Mouse (Mus musculus) heart, adult 11 months (tissue): ENCODE measurements around the gene Hspa8.
"Not testable (repeated sequence)": the region's sequence is repeated elsewhere in the genome, so short reads cannot be mapped to it uniquely, and the experiment has no call there.

ENCODE experiments used
- DNase-seq: peaks from one replicate; pipeline ENCODE4 v3.0.0; 2022

Gene Hspa8

DNA sequence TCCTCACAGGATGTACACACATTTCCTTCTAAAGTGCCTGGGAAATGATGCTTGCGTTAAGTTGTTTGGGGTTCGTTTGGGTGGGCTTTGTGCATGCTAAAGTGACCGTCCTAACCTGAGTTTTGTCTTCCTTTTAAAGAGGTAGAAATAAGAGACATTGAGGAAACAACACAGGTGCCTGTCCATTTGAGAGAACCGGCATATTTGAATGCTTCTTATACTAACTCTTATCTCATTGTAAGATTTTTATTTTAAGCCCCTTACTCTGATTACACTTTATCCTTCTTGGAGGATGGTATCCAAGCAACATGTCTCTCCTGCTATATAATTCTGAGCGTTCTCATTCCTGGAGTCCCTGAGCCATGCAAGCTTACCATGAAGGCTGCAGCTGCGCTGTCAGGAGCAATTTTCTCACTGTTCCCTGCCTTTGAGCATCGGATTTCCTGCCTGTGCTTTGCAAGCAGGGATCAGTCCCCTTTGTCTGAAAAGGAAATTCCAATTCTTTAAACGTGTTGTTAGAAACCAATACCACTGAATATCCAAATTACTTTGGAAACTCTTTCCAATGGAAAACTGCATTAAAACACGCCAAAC is 16.3 kb upstream of the Hspa8 start:
- DNase-seq = peak; percentile 94

DNA sequence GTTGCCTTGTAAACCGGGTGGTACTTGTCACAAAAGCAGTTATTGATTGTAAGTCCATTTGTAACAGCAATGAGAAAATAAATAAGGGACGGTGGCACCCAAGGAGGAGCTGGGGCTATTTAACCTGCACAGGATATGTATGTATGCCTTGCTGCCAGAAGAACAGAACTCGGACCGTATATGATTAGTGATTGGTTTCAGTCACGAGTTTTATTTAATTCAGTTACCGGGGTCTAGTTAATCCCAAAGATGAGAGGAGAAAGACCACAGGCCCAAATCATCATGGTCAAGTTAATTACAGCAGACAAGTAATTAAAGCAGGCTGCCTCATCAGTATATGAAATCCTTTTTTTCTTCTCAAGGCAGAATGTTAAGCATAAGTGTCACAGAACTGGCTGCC is 15.3 kb upstream of the Hspa8 start:
- peak; percentile 75 for DNase-seq

DNA sequence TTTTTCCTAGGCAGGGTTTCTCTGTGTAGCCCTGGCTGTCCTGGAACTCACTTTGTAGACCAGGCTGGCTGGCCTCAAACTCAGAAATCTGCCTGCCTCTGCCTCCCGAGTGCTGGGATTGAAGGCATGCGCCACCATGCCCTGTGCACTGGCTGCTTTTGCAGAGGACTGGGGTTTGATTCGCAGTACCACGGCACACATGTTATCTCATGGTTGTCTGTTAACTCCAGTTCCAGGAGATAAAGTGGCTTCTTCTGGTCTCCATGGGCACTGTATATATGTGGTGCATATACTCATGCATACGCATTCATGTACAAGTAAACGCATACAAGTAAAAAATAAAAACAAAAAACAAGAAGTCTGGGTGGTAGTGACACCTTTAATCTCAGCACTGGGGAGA is 14.0 kb upstream of the Hspa8 start:
- DNase-seq = peak; percentile 64

DNA sequence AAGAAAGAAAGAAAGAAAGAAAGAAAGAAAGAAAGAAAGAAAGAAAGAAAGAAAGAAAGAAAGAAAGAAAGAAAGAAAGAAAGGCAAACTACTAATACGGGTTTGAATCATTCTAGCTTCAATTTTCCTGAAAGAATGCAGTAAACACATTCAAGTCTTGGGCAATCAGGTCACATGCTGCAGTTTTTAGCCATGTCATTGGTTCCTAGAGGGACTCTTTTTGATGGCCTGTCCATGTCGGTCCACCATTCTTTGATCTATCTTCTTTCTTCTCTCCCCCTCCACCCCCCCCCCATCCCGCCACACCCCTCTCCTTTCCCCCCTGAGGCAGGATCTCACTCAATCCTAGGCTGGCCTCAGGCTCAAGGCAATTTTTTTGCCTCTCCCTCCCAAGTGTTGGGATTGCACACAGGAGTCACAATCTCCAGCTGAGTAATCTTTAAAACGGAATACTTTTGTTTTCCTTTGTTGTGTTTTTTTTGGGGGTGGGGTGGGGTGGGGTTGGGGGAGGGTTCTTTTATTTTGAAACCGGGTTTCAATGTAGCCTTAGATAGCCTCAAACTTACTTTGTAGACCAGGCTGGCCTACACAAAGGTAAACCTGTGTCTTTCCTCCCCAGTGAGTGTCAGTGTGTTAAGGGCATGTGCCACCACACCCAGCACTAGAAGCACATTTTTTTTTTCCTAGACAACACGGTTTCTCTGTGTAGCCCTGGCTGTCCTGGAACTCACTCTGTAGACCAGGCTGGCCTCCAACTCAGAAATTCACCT is 8.7 kb upstream of the Hspa8 start:
- DNase-seq = no peak

DNA sequence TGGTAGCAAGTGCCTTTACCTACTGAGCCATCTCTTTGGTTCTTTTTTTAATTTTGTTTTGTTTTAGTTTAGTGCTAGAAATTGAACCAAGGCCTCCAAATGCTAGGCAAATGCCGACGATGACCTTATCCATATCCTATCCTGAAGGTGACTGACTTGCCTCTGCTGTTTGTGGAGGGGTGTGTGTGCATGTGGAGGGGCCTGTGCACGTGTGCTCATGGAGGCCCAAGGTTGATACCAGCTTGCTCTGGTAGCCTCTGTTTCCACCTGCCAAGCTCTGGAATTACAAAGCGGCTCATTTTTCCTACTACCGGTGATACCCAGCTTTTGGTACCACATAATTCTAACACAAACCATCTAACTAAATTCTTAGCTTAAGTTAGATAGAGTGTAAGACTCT is 7.2 kb upstream of the Hspa8 start:
- DNase-seq = no peak

DNA sequence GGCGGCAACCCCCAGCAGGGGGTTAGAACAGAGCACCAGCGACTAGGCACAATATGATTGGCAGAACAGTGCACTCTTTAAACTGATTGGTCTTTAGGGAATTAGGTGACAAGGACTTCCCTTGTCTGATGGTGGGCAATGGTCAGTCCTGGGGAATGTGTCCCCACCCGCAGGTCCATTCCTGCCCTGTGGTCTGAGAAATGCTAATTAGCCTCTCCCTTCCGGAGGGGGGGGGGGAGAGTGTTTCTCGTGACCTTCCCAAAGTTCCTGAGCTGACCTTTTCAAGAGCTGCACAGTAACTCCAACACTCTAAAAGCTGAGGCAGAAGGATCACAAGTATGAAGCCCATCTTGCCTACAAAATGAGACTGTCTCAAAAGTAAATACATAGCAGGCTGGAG is 6.5 kb upstream of the Hspa8 start:
- DNase-seq = no peak

DNA sequence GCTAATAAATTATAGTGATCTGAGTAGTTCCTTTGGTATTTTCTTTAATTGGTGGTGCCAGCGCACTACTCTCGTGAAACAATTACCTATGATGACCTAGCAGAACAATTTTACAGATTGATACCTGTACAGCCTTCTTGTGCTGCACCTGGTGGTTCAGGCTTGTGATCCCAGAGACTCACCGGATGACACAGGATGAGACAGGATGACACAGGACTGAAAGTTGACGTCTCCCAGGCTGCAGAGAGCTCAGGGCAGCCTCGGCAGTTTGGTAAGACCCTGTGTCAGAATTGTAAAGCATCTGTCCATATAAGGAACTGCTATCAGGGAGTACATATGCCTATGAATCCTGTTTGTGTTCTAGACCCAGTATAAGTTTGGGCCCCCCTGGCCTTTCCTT is 5.9 kb upstream of the Hspa8 start:
- no peak for DNase-seq

DNA sequence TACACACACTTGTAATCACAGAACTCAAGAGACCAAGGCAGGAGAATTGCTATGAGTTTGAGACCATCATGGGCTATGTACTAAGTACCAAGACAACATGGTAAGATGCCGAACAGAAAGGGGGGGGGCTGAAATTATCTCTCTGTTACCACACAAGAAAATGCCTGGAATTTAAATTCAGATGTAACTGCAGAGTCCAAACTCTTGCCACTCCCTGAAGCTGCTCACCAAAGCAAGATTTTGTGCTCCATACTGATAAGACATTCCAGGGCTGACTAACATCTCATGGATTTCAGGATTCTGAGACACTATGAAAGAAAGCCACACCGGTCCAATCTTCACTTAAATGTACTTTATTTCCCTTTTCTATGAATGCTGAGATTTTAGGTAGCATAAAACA is 5.2 kb upstream of the Hspa8 start:
- no peak for DNase-seq

DNA sequence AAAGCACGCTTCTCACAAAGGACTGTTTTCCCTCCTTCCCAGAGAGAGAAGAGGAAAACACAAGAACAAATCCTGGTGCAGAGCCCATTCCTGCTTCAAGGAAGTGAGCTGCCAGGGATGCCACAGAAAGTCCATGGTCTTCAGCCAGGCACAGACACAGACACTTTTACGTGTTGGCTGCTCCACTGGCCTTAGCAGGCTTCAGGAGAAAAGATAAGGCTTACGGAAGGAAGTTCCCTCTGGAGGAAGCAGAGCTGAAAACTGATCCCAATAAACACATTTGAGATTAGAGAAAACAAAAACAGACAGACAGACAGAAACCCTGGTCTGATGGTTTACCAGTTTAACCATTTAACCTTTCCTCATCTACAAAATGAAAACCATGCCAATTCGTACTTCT is 4.7 kb upstream of the Hspa8 start:
- DNase-seq = no peak

DNA sequence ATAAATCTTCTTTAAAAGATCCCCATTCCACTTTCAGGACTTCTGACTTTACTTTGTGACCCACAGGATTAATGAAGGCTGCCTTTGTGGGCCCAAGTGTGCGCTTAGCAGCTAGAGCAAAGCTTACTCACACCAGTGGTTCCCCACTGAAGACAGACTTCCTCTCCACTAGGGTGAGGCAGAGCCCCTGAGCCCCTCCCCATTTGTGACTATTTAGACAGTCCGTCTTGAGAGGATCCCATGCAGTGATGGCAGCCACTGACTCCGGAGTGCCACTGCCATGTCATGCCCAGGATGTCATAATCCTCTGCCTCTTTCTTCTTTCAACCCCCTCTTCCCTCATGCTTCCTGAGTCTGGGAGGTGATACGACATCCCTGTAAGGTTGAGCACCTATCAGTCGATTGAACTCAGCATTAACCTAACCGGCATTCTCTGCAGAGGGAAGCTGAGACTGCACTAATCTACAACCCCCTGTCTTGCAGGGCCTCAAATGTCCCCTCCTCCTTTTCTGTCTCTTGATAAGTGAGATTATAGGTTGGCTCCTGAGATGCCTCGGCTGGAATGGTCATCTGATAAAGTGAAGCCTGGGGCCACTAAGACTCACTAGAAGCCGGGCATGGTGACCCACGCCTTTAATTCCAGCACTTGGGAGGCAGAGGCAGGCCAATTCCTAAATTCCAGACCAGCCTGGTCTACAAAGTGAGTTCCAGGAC is 2.4 kb upstream of the Hspa8 start:
- peak; percentile 90 for DNase-seq

DNA sequence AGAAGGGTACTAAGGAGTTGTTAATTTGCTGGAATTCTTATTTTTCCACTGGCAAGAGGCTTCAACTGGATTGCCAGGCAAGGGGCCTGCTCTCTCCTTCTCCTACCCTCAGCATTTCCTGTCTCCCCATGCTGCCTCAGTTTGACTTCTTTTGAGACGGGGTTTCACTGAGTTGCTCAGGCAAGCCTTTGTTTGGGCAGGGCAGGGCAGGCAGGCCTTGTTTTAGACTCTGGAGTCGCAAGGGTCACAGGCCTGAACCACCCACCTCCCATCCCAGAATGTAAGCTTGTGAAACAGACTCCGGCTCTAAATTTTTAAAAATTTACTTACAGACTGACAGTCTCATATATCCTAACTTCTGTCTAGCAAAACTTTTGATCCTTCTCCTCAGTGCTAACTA is 1.7 kb upstream of the Hspa8 start:
- DNase-seq = peak; percentile 92

DNA sequence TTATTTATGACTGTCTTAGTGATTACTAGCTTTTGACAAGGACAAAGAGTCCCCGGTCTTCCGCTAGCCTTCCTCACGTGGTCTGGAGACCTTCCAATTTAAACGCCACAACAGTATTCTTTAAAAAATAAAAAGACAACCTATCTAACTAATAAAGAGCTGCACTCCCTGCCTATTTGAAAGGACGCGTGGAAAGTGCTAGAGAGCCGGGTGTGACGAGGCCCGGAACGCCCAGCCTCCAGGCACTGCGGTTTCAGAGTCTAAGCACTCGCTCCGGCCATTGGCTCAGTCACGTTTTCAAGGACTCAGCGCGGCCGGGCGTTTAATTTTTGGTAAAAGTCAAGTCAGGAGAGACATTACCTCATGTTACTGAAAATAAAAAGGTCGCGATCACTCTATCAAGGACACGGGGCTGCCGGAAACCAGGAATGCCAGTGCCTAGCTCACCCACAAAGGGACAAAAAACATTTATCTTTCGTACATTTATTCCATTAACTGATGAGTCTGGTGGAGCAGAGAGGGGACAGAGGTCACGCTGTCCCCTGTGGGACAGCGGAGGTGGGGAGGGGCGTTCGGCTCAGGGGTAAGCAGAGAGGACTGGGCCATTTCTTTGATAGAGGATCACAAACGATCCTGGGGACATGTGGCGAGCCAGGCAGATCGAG is 815 bp upstream of the Hspa8 start:
- peak; percentile 99 for DNase-seq

DNA sequence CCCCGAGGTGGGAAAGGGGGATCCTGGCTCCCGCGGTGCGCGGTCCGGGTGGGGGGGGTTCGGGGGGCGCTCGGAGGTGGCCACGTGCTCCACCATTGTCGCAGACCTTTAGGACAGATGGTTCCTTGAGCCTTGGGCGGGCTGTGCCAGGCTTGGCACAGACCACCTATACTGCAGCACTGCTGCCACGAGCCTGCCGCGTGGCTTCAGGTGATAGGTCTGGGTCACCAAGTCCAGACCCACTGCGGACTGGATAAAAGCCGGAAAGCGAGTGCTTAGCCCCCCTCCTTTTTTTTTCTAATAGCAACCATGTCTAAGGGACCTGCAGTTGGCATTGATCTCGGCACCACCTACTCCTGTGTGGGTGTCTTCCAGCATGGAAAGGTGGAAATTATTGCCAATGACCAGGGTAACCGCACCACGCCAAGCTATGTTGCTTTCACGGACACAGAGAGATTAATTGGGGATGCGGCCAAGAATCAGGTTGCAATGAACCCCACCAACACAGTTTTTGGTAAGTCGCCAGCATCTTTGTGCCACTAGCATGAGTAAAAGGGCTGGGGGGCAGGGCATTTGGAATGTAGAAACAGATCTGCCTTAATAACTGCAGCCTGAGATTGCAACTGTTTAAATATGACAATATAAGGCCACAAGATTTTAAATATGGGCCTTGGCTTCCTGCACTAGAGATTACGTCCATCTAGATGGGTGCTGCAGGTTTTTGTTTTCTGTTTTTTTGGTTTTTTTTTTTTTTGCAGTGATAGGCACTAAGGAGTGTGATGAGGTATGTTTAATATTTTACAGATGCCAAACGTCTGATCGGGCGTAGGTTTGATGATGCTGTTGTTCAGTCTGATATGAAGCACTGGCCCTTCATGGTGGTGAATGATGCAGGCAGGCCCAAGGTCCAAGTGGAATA is 1.1 kb downstream of the Hspa8 start:
- DNase-seq = peak; percentile 97

DNA sequence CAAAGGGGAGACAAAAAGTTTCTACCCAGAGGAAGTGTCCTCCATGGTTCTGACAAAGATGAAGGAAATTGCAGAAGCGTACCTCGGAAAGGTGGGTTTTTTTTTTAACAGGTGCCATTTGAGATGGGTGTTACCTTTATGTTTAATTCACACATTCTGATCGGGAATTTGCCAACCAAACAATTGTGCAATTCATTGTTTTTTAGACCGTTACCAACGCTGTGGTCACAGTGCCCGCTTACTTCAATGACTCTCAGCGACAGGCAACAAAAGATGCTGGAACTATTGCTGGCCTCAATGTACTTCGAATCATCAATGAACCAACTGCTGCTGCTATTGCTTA is 1.7 kb downstream of the Hspa8 start:
- not testable (repeated sequence) for DNase-seq

DNA sequence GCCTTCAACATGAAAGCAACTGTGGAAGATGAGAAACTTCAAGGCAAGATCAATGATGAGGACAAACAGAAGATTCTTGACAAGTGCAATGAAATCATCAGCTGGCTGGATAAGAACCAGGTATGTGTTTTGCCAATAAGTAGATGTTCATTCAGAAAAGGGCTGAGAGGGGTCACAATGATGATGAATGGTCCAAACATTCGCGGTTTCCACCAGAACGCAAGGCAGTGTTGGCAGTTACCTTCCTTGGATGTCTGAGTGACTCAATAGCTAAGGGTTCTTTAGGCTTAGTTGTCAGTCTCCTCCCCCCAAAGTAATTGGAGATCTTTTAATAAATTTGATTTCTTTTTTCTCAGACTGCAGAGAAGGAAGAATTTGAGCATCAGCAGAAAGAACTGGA is 3.8 kb downstream of the Hspa8 start:
- DNase-seq = not testable (repeated sequence)

DNA sequence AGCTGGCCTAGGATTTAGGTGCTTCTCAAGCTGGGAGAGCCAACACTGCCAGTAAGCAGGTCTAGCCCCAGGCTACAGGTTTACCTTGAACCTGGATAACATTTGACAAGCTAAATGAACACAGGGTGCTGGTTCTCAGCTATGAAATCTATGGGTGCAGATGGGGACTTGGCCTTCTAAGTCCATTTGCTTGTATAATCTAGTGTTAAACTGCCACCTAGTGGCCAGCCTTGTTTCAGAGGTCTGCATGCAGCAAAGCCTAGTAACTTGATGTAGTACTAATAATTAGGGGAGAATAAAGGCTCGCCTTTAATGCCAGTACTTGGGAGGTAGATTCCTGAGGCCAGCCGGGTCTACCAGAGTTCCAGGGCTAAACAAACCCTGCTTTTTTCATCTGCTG is 4.5 kb downstream of the Hspa8 start:
- peak; percentile 95 for DNase-seq

DNA sequence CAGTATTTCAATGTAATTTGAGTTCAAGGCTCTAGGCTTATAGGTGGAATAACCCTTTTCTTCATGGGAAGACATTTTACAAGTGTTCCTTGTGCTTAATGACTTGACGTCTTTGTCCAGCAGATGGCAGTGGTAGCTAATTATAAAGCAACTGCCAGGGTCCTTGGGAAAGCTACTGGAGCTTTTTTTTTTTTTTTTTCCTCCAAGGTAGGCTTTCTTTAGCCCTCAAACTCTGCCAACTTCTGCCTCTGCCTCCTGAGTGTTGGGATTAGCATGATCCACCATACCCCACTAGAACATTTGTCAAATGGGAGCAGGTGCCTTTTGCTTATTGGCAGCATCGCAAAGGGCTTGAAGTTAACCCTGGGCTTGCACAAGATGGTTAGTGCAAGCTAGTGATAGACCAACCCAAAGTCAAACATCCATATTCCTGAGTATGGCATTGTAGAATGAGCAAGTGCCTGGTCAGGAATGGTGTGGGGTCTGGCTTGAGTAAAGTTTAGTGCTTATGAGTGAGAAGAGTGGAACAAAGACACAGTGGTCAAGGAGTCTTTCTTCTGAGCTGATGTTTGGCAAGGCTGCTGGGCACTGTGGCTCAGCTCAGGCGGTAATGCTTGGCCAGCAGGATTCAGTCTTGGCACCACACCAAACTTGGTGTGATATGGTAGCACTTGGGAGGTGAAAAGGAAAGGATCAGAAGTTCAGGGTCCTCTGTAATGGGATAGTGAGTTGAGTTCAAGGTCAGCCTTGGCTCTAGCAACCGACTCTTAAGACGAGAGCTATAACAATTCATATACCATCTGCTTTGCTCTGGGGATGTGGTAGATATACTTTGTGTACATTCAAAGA is 5.9 kb downstream of the Hspa8 start:
- DNase-seq = no peak

DNA sequence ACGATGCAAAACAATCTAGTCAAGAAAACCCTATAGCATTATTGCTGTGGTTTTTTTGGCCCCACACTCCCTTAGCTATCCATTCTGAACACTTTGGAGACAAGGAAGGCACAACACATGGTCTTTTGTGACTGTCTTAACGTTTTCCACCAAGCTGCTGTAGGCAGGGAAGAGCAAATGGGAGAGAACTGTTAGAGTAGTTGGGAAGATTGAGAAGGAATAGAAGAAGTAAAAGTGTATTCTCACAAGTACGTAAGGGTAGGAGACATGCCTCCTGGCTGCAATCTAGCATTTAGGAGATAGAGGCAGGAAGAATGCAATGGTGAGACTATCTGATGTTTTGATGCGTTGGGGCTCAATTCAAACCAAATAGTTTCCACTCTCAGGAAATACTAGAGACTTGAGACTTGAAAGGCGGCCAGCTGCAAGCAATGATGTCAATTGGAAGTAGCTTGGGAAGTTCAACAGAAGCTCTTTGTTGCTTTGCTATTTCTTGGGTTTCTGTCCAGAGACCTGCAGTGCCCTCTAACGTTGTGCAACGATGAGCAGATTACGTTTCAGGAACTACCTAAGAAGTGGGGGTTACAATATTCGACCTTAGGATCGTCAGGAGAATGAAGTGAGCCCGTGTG is 6.6 kb downstream of the Hspa8 start:
- peak; percentile 95 for DNase-seq

DNA sequence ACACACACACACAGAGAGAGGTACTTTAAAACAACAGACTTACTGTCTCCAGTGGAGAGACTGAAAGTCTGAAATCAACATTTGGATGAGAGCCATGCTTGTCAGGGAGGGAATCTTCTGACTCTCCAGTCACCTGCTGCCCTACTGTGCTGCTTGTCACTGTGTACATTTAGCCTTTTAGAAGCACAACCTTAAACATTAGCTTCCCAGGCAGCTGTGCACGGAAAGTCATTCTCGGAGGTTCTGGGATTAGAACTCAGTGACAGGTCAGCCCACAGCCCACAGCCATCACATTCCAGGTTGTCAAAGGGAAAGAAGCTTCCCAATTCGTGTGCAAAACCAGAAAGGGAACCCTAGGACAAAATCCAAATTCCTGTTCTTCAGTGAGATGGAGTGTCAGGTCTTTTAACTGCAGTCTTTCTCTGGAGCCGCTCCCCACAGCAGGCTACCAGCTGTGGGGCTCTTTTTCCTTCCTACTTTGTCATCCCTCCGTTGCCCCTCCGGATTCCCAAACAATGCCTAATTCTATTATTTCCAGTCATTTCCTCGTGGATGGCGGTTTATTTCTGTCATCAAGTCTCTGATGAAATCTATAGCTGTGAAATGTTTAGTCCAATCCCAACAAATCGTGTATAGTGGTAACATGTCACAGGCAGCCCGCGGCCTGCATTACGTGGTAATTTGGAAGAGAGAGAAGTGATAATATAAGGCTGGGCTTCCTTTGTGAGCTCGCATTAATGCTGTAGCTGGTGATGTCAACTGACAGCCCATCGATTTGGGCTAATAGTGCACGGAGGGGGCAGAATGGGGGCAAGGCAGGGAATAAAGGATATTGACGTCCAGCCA is 7.5 kb downstream of the Hspa8 start:
- peak; percentile 90 for DNase-seq

DNA sequence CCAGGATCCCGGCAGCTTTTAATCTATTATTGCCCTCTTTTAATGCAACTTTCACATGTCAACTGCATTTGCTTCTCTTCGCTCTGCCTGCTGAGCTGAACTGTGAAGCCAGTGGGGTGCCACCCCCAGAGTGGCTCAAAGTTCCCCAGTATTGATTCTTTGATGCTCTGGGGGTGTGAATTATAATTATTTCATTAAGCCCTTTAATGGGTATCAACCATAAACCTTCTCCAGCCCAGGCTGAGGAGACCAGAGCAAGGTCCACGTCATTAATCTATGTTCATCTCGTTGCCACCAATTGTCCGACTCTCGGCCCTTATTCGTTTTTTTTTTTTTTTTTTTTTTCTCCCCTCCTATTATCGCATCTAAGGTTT is 8.1 kb downstream of the Hspa8 start:
- DNase-seq = no peak
